ENCODE assay signal across 13 mouse cellular contexts in the genomic region with DNA sequence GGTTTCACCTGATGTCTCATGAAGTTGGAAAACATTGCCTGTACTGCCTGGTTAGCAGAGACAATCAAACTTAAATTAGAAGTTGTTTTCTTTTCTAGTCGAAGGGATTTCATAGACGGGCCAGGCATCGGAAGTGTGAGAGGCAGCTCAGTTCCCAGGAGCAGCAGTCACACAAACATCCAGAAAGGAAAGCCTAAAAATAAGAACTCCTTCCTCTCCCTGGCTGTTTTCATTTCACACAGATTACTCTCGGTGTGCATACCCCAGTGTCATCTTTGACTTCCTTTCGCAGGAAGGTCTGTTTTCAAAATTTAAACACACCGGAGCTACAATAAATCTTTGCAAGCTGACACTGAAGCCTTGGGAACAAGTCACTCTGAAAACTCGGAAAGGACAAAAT.
A peak's percentile ranks its signal among the peaks of the same experiment; 100 is the strongest.
DNase-seq lines count a peak whose midpoint lies in the region; ATAC-seq and TF ChIP-seq lines count a peak whose summit lies in the region.
"Had no signal": no experiment of that assay in that cellular context is flagged by ENCODE, and none has a peak within 500 bp of the region (broad histone marks: within the 10 kb centered on the region; RNA-seq: fewer than 3 reads in every experiment).

No protein-coding gene starts in this region.

- no peak overlapping the region for H3K9ac ChIP-seq in lung, embryonic 14.5 days
- no peak overlapping the region for H3K9ac ChIP-seq in kidney, postnatal 0 days (ENCODE audit: low read depth, low read length)
- H3K9ac ChIP-seq: forebrain, embryonic 15.5 days; liver, embryonic 15.5 days; neural tube, embryonic 13.5 days had no signal

- no peaks in the 10 kb centered on the region for H3K9me3 ChIP-seq in lung, embryonic 14.5 days (ENCODE audit: low read depth, low read length)
- H3K9me3 ChIP-seq in kidney, postnatal 0 days (replicated peaks; ENCODE audit: low read length), result no peaks in the 10 kb centered on the region
- H3K9me3 ChIP-seq: forebrain, embryonic 15.5 days; liver, embryonic 15.5 days; neural tube, embryonic 13.5 days had no signal

- no peaks in the 10 kb centered on the region for H3K36me3 ChIP-seq in lung, embryonic 14.5 days (ENCODE audit: insufficient read depth)
- H3K36me3 ChIP-seq in kidney, postnatal 0 days (ENCODE audit: insufficient read depth, low read length), result no peaks in the 10 kb centered on the region
- H3K36me3 ChIP-seq: forebrain, embryonic 15.5 days; liver, embryonic 15.5 days; neural tube, embryonic 13.5 days had no signal

- peak overlapping the region; percentile 3; the same call in 1 of the 2 replicates for H3K27ac ChIP-seq in lung, embryonic 14.5 days (ENCODE audit: low read depth)
- peak overlapping the region; percentile 3; the same call in 1 of the 2 replicates for H3K27ac ChIP-seq in kidney, postnatal 0 days
- H3K27ac ChIP-seq: forebrain, embryonic 15.5 days; liver, embryonic 15.5 days; neural tube, embryonic 13.5 days had no signal

- no peak overlapping the region for H3K4me3 ChIP-seq in lung, embryonic 14.5 days (ENCODE audit: low read depth, low read length)
- no peak overlapping the region for H3K4me3 ChIP-seq in kidney, postnatal 0 days (replicated peaks; ENCODE audit: low read depth, low read length)
- H3K4me3 ChIP-seq: forebrain, embryonic 15.5 days; liver, embryonic 15.5 days; neural tube, embryonic 13.5 days had no signal

- peak; percentile 44 for DNase-seq in adrenal gland, adult 2 months
- DNase-seq in adrenal gland, postnatal 4 days (ENCODE audit: low spot score in 2 of 2), result no peak
- DNase-seq in lung, embryonic 14.5 days, result peak; percentile 61
- DNase-seq in lung, postnatal 14 days, result no peak
- DNase-seq in kidney, postnatal 0 days (ENCODE audit: low spot score), result peak; percentile 53
- peak; percentile 11 for DNase-seq in yolk sac, embryonic 10.5 days (ENCODE audit: low spot score)
- DNase-seq in left cerebral cortex, postnatal 14 days (ENCODE audit: low spot score in 2 of 2), result no peak
- DNase-seq: cerebellum, adult 11-12 months; midbrain, embryonic 14.5 days had no signal

- H3K27me3 ChIP-seq in lung, embryonic 14.5 days (ENCODE audit: insufficient read depth, low read length), result no peaks in the 10 kb centered on the region
- H3K27me3 ChIP-seq in kidney, postnatal 0 days (ENCODE audit: insufficient read depth, low read length), result no peaks in the 10 kb centered on the region
- H3K27me3 ChIP-seq: forebrain, embryonic 15.5 days; liver, embryonic 15.5 days; neural tube, embryonic 13.5 days had no signal

- no peak for ATAC-seq in lung, embryonic 14.5 days (ENCODE audit: insufficient read depth)
- ATAC-seq in kidney, postnatal 0 days (replicated peaks; ENCODE audit: low FRiP score, low read depth), result no peak
- ATAC-seq in inflammation-experienced regulatory T-cells, adult 6 months, result no peak
- ATAC-seq: forebrain, embryonic 15.5 days had no signal

- no peaks in the 10 kb centered on the region for H3K4me1 ChIP-seq in lung, embryonic 14.5 days (ENCODE audit: insufficient read depth)
- H3K4me1 ChIP-seq in kidney, postnatal 0 days (replicated peaks; ENCODE audit: insufficient read depth, low read length), result no peaks in the 10 kb centered on the region
- H3K4me1 ChIP-seq: liver, embryonic 15.5 days had no signal

- TF ChIP-seq CTCF in lung, embryonic 14.5 days (IDR thresholded peaks at IDR 0.05; ENCODE audit: low read depth), result no peak
- TF ChIP-seq CTCF in kidney, postnatal 0 days (IDR thresholded peaks at IDR 0.05; ENCODE audit: low read depth), result no peak

- 20% methylated on average over 7 of the region's 7 CpGs for WGBS in lung, embryonic 14.5 days
- WGBS in kidney, postnatal 0 days, result 8% methylated on average over 7 of the region's 7 CpGs

- intact Hi-C loops in left cerebral cortex, postnatal 14 days (cut with DNase I), result no loop called here

- H3K4me2 ChIP-seq in lung, embryonic 14.5 days, result no peak overlapping the region
- no peak overlapping the region for H3K4me2 ChIP-seq in kidney, postnatal 0 days (ENCODE audit: low read length)
- H3K4me2 ChIP-seq: forebrain, embryonic 15.5 days; liver, embryonic 15.5 days; neural tube, embryonic 13.5 days had no signal

Comparison
In these comparisons a context has a peak if more than half of its experiments do, and no peak if none do; other contexts are left out.
1. DNase-seq: peak in adrenal gland, adult 2 months (single experiment), lung, embryonic 14.5 days (single experiment), kidney, postnatal 0 days (single experiment) and yolk sac, embryonic 10.5 days (single experiment); none in adrenal gland, postnatal 4 days (0 of 2), lung, postnatal 14 days (single experiment) and left cerebral cortex, postnatal 14 days (0 of 2).